Mouse (Mus musculus) erythroblast, embryonic 14.5 days (primary cell): Measurements from ENCODE around the gene Pde4d. TPM values are rescaled to one million over a fixed set of nuclear protein-coding genes. Genes with fewer than 3 reads are reported as not detected.

Experiments
- H3K27me3 ChIP-seq: 2 replicates; pipeline ENCODE4 v1.6.1; 2012; ENCODE audit warnings: inconsistent platforms; ENCODE audit not compliant: control insufficient read depth
- H3K36me3 ChIP-seq: 2 replicates; pipeline ENCODE4 v1.6.1; 2012; ENCODE audit warnings: mild to moderate bottlenecking, inconsistent platforms; ENCODE audit not compliant: control insufficient read depth
- H3K4me1 ChIP-seq: 2 replicates; pipeline ENCODE4 v1.6.1; 2012; ENCODE audit warnings: inconsistent platforms; ENCODE audit not compliant: control insufficient read depth
- H3K4me3 ChIP-seq: replicated peaks from 2 replicates; pipeline ENCODE3; 2012; ENCODE audit warnings: moderate library complexity, mild to moderate bottlenecking, inconsistent platforms
- H3K9me3 ChIP-seq: 2 replicates; pipeline ENCODE4 v1.6.1; 2012; ENCODE audit warnings: low read length, inconsistent platforms, mixed read lengths; ENCODE audit not compliant: control insufficient read depth
- GATA1 ChIP-seq: IDR thresholded peaks from 2 replicates; pipeline ENCODE4 v1.6.1; 2012; ENCODE audit warnings: low read length, inconsistent platforms, mixed read lengths
- TAL1 ChIP-seq: IDR thresholded peaks from 3 replicates; pipeline ENCODE4 v1.6.1; 2012; ENCODE audit warnings: low read length, inconsistent platforms, mixed read lengths
- polyA plus RNA-seq: library from polyadenylated mRNA; stranded (reverse); fragments of >175 nt; gene quantifications from 2 replicates; pipeline ENCODE4 v1.2.3, GENCODE M21; 2012

Pde4d gene
- polyA plus RNA-seq, 1 experiment = 0.23 TPM

DNA sequence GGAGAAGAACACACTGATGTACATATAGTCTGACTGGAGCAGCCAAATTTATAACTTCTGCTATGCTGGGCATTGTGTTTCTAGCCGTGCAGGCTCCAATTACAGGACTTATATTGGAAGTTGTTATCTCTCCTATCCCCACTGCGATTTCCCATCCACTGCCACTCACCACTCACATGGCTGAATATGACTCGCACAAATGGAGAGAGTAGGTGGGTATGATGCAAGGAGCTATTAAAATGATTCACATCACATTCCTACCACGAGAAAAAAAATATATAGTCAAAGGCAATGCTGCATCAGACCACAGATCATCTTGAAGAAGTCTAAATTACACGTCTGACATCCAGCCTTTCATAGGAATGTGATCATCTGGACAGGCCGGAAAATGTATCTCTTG lies 725.5 kb downstream of the Pde4d start:
- Histone ChIP-seq H3K4me3 (no peak overlapping the region), H3K4me1 (no peaks in the 10 kb centered on the region), H3K27me3 (no peaks in the 10 kb centered on the region), H3K9me3 (no peaks in the 10 kb centered on the region), H3K36me3 (no peaks in the 10 kb centered on the region)
- no peak for TF ChIP-seq GATA1
- TF ChIP-seq TAL1 = no peak

GRCm38 (mm10) chr13:109175852-109176621 lies 726.3 kb downstream of the Pde4d start:
- H3K27me3 ChIP-seq = no peaks in the 10 kb centered on the region
- H3K4me1 ChIP-seq = no peaks in the 10 kb centered on the region
- H3K36me3 ChIP-seq = no peaks in the 10 kb centered on the region
- no peak for TF ChIP-seq TAL1
- TF ChIP-seq GATA1 = no peak
- no peaks in the 10 kb centered on the region for H3K9me3 ChIP-seq
- H3K4me3 ChIP-seq = no peak overlapping the region

DNA sequence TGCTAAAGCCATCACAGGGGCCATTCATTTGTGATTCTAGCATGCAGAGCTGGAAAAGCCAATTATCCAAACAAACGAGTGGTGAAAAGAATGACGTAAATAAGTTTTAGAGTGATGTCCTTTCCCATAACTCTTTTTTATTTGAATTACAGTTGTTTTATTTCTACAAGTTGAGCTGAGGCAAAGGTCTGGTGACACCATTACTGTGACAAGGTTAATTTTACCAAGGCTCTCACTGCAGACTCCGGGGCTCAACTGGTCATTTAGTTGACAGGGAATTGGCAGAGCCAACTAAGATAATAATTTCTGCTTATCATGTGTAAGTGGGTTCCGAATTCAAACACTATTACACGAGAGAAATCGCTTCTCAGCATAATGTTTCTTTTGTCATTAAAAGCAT lies 731.6 kb downstream of the Pde4d start:
- TF ChIP-seq TAL1 (no peak), GATA1 (no peak)
- H3K4me1 ChIP-seq = no peaks in the 10 kb centered on the region
- no peak overlapping the region for H3K4me3 ChIP-seq
- no peaks in the 10 kb centered on the region for H3K27me3 ChIP-seq
- no peaks in the 10 kb centered on the region for H3K36me3 ChIP-seq
- H3K9me3 ChIP-seq = no peaks in the 10 kb centered on the region

GRCm38 (mm10) chr13:109190652-109191051 lies 740.9 kb downstream of the Pde4d start:
- Histone ChIP-seq H3K36me3 (no peaks in the 10 kb centered on the region), H3K4me1 (no peaks in the 10 kb centered on the region), H3K4me3 (no peak overlapping the region), H3K9me3 (no peaks in the 10 kb centered on the region), H3K27me3 (no peaks in the 10 kb centered on the region)
- no peak for TF ChIP-seq GATA1
- no peak for TF ChIP-seq TAL1

DNA sequence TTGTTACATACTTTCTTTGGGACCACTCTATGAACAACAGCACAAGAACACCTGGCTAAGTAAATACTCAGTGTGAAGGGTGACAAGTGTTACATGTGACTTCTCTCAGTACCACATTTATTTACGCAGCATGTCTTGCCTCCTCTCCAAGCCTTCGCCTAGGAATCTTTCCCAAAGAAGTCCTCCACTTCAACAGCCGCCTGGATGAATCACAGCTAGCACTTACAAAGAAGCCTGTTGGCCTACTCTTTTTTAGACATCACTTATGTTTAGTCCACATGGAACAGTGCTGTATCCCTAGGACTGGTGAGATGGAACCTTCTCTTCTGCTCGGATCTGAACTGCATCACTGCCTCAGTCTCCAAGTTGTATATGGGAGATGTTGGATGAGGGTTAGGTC lies 741.4 kb downstream of the Pde4d start:
- Histone ChIP-seq H3K4me3 (no peak overlapping the region), H3K9me3 (no peaks in the 10 kb centered on the region), H3K4me1 (no peaks in the 10 kb centered on the region), H3K27me3 (no peaks in the 10 kb centered on the region), H3K36me3 (no peaks in the 10 kb centered on the region)
- no peak for TF ChIP-seq TAL1
- no peak for TF ChIP-seq GATA1

- H3K27me3 ChIP-seq = no peaks in the 10 kb centered on the region
- H3K4me1 ChIP-seq = no peaks in the 10 kb centered on the region
- no peak for TF ChIP-seq TAL1
- no peak for TF ChIP-seq GATA1
- H3K9me3 ChIP-seq = no peaks in the 10 kb centered on the region
- no peak overlapping the region for H3K4me3 ChIP-seq
- no peaks in the 10 kb centered on the region for H3K36me3 ChIP-seq
Measured at GRCm38 (mm10) chr13:109205541-109205940, 755.8 kb downstream of the Pde4d start.

DNA sequence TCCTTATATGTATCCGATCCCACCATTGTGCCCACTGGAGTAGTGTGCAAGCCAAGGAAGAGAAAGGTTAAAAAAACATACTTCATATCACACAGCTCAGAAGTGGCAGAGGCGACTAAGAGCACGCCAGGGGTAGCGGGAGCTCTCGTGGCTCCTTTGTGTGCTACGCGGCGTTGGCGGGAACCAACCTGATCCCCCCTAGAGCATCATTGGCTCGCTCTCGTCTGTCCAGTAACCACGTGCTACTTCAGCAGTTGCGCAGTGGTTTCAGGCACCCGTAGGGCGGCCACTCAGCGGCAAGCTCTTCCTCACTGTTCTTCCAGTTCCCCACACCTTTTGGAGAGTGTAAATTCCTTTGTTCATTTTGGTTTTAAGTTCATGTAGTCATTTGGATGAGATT lies 758.9 kb downstream of the Pde4d start:
- H3K27me3 ChIP-seq = no peaks in the 10 kb centered on the region
- no peak overlapping the region for H3K4me3 ChIP-seq
- H3K36me3 ChIP-seq = no peaks in the 10 kb centered on the region
- TF ChIP-seq GATA1 (no peak), TAL1 (no peak)
- H3K4me1 ChIP-seq = no peaks in the 10 kb centered on the region
- no peaks in the 10 kb centered on the region for H3K9me3 ChIP-seq

DNA sequence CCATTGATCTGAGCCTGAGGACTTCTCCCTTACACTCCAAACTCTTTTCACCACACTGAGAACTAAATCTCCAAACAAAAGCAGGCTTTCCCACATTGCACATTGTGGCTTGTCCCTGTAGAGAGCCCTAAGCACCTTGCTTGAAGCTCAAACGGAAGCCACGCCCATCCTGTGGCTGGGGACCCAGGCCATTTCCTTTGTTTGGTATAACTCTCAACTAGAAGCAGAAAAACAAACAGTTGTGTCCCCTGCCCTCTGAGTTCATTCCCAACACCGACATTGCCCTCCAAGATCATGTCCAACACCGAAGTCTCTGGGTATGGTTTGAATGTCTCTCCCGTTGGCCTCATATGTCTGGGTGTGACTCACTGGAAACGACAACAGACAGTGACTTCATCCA lies 759.7 kb downstream of the Pde4d start:
- no peak overlapping the region for H3K4me3 ChIP-seq
- TF ChIP-seq TAL1 = no peak
- no peak for TF ChIP-seq GATA1
- no peaks in the 10 kb centered on the region for H3K27me3 ChIP-seq
- no peaks in the 10 kb centered on the region for H3K9me3 ChIP-seq
- no peaks in the 10 kb centered on the region for H3K36me3 ChIP-seq
- H3K4me1 ChIP-seq = no peaks in the 10 kb centered on the region

- Histone ChIP-seq H3K4me3 (no peak overlapping the region), H3K27me3 (no peaks in the 10 kb centered on the region), H3K36me3 (no peaks in the 10 kb centered on the region), H3K9me3 (no peaks in the 10 kb centered on the region), H3K4me1 (no peaks in the 10 kb centered on the region)
- TF ChIP-seq TAL1 (no peak), GATA1 (no peak)
Measured at GRCm38 (mm10) chr13:109210403-109210802, 760.7 kb downstream of the Pde4d start.

DNA sequence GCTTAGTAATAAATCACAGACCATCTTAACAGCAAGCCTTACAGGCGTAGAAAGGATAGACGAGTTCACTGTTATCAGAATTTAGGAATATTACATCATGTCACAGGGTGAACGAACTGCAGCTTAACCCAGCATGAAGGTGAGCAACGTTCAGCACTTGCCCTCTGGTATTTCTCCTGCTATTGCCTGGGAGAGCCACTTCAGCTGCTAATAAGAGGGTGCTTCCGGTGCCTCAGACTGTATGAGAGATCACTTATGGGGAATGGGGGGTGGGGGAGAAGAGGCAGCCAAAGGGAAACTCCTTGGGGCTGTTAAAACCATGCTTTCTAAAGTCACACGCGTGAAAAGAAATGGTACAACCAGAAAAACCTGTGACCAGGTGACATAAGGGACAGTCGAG lies 761.7 kb downstream of the Pde4d start:
- Histone ChIP-seq H3K27me3 (no peaks in the 10 kb centered on the region), H3K4me1 (no peaks in the 10 kb centered on the region), H3K36me3 (no peaks in the 10 kb centered on the region), H3K4me3 (no peak overlapping the region), H3K9me3 (no peaks in the 10 kb centered on the region)
- TF ChIP-seq TAL1 (no peak), GATA1 (no peak)
